Mouse (Mus musculus) cerebellum, adult 11 months (tissue): ENCODE results near the gene Vps53.
"Not testable (repeated sequence)": the region's sequence is repeated elsewhere in the genome, so short reads cannot be mapped to it uniquely, and the experiment has no call there.

Experiments
- DNase-seq: peaks from one replicate; pipeline ENCODE4 v3.0.0; 2022

The Vps53 gene

DNA sequence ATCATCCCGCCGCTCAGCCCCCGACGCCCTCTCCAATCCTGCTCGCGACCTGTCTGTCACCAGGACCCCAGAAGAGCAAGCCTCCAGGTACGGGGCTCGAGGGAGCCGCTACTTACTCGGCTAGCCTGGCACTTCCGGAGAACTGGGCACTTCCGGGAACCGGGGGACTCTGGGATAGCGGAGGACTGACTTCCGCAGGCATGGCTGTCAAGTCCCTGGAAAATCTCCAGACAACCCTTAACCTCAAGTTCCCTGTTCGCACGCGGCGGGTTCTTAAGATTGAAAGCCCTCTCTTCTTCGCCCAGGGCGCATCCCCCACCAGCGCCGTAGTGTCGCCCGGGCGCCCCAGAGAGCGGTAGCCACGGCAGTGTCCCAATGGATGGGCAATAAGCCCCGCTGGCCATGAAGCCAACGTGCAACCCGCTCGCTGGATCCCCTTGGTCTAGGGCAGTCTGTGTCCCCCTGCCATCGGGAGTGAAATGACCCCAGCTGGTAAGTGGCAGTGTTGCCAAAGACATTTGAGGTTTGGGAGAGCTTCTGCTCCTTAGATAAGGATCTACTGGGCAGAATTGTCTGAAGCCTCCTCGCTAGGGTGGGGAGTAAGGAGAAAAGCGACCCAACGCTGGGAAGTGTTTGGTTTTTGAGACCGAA lies at the start of gene Vps53, which contains the start of gene Fam57a:
Gene Vps53, minus strand, starts transcription at position 153 of the 651 bp plus-strand sequence.
Gene Fam57a, plus strand, starts transcription at position 177 of the 651 bp plus-strand sequence.
- peak; percentile 86 for DNase-seq

DNA sequence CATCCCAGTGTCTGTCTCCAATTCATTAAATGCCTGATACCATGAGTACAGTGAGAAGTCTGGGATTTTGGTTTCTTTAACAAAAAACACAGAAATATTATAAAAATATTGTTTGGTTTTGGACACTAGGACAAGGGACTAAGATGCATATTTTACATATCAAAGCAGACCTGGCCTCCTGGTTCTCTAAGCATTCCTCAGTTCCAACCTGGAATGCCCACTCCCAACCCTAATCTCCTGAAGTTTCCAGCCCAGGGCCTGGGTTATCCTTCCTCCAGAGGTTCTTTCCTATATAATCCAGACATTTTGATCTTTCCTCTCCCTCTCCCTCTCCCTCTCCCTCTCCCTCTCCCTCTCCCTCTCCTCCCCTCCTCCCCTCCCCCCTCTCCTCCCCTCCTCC lies 45.6 kb upstream of the Vps53 start:
- DNase-seq = no peak

DNA sequence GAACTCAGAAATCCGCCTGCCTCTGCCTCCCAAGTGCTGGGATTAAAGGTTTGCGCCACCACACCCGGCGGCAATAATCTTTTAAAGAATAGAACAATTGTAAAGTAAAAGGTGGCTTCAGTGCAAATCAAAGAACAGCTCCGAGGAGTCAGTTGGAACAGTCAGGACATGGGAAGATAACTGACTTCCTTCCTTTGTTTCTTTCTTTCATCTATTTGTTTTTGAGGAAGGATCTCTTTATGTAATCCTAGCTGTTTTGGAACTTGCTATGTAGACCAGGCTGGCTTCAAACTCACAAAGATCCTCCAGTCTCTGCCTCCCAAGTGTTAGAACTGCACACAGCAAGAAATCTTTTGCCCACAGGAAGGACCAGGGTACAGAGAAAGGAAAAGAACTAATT lies 45.2 kb upstream of the Vps53 start:
- DNase-seq = no peak

DNA sequence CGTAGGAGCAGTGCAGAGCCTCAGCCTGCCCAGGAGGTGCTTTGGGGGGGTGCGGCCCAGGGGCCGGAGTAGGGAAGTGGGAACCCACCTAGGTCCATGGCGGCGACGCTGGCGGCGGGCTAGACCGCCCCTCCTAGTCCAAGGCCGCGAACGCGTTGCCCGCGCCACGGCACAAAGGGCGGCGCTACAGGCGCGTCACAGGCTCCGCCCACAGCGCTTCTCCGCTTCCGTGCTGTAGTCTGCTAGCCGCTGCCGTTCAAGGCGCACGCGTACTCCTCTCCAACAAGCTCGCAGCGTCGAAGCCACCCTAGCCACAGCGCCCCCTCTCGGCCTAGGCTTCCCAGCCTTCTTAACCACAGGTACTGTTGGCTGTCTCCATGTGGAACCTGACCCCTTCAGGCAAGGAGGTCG lies 37.9 kb upstream of the Vps53 start, which contains the start of the genes Dbil5 and Gemin4:
Gene Dbil5, plus strand, starts transcription at position 219 of the 411 bp plus-strand sequence.
Gene Gemin4, minus strand, starts transcription at position 275 of the 411 bp plus-strand sequence.
- peak; percentile 96 for DNase-seq

DNA sequence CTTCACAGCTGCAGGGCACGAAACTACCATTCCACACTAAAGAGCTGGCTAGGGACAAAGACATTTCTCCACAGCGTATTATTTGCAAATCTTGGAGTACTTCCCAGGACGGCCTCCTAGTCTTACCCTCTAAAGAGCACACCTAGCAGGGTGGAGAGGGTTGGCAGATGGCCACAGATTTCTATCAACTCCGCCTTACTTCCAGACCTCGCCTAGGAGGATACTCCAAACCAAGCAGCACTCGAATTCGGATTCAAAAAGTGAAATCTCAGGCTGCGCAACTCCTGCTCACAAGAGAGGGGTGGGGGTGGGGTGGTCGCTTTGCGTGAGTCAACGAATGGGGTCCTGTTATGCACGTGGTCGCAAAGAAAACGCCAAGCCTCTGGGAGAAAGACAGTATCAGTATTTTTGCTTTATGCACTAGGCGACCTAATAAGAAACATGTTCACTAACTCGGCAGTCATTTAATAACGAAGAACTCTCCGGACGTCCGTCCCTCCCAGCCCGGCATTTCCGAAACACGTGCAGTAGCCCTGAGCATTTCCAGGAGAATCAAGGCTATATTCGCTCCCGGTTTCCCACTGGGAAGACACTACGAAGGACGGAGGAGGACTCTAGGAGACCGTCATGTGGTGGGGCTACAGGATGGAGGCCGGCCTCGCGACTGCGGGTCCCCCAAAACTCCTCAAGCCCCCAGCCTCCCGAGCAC lies 37.4 kb upstream of the Vps53 start:
- DNase-seq = no peak

DNA sequence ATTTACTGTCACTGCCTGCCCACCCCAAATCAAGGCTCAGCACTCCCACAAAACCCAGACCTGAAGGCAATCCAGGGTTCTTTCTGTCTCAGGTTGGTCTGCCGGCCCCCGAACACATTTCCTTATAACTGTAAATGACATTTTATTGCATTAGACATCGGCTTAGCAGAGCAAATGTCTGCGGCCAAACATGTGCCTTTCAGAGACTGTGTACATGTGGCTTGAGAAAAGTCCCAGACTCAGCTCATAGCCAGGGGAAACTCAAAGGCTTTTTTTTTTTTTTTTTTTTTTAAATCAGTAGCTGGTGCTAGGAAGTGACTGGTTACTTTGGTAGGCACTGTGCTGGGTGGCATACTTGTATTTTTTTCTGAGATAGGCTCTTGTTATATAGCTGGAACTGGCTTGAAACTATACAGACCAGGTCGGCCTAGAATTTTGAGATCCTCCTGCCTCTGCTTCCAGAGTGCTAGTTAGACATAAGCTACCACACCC lies 36.6 kb upstream of the Vps53 start:
- no peak for DNase-seq

DNA sequence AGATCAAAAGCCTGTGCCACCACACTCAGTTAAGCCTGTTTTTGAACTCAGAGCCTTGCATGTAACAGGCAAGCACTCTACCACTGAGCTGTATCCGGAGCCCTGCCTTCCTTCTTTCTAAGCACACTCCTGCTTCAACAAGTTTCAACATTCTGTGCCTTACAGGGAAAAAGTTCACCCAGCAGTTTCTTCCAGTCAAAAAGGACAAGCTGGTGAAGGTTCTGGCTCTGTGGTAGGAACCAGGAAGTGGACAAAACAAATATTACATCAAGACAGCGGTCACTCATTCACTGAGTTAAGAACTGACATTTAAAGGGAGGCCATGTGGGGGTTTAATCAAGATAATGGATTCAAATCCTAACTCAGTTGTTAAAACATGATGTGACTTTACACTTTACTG lies 35.6 kb upstream of the Vps53 start:
- no peak for DNase-seq

DNA sequence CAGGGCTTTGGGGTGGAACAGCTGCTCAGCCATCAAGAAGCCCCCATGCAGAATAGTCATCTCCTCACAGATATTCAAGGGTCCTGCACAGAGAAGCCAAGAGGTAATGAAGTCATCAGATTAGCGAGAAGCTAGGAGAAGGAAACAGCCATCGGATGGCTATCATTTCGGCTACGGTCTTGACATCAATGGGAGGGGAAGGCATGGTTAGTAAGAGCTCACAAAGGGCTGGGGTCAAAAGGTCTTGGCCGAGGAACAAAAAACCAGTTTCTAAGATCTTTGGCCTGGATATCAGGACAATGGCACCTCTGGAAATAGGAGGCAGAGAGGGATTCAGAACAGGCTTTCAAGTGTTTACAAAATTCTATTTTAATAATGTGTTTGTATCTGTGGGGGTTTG lies 34.4 kb upstream of the Vps53 start:
- no peak for DNase-seq

DNA sequence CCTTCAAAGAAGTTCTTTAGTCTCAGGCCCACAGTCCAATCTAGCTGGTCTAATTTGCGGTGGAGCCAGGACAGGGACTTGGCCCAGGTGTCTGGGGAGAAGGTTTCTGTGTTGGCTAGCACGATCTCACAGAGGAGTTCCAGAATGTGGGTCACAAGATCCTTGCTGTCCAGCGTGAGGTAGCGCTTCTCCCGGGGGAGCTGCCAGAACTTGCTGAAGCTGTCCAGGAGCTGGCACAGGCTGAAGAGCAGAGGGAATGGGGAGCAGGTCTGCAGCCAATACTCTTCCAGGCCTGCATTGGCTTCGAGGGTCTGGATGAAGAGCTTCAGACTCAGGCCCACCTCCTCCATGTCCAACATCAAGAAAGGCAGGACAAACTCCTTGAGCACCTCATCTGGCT lies 32.1 kb upstream of the Vps53 start:
- not testable (repeated sequence) for DNase-seq

DNA sequence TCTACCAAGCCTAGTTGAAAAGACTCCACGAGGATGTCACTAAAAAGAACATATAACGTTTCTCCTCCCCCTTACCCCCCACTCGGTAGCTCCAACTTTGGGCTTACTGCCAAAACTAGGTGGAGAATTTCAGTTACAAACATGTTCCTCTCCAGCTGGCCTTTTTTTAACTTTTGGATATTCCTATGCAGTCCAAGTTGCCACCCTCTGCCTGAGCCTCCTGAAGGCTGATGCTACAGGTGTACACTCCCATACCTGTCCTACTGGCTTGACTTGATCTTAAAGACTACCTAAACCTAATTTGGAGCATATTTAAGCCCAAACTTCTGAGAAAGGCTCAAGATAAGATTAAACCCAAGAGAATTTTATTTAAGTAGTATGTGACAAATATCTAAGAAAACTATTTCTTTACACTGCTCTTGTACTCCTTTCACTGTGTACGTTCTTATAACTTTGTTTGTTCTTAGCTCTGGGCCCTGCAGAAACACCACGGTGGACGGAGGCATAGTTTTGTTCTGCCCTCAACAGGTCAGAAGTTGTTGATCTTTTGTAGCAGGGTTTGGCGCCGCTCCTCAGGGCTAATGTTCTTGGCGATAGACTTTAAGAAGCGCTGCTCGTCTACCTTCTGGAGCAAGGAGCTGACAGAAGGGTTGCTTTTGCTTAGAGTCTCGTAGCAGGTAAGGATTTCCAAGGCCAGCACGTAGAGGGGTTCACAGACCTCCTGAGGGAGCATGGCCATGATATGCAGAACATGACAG lies 31.0 kb upstream of the Vps53 start:
- DNase-seq = no peak

DNA sequence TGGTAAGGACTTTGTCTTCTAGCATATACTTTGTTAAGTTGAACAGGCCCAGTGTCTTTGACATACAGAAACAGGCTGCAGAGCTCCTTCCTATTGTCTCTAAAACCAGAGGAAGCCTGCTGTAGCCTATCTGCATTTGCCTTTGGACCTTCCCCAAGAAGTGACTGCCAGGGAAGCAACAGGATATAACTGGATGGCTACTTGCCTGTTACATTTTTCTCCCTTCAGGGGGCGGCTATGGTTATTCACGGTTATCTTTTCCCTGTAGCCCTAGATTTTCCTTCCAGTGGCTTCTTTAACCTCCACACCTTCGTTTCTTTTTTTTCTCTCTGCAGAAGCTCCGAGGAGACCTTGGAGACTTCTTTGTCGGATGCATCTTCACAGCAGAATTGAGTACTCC lies 27.3 kb upstream of the Vps53 start:
- no peak for DNase-seq

DNA sequence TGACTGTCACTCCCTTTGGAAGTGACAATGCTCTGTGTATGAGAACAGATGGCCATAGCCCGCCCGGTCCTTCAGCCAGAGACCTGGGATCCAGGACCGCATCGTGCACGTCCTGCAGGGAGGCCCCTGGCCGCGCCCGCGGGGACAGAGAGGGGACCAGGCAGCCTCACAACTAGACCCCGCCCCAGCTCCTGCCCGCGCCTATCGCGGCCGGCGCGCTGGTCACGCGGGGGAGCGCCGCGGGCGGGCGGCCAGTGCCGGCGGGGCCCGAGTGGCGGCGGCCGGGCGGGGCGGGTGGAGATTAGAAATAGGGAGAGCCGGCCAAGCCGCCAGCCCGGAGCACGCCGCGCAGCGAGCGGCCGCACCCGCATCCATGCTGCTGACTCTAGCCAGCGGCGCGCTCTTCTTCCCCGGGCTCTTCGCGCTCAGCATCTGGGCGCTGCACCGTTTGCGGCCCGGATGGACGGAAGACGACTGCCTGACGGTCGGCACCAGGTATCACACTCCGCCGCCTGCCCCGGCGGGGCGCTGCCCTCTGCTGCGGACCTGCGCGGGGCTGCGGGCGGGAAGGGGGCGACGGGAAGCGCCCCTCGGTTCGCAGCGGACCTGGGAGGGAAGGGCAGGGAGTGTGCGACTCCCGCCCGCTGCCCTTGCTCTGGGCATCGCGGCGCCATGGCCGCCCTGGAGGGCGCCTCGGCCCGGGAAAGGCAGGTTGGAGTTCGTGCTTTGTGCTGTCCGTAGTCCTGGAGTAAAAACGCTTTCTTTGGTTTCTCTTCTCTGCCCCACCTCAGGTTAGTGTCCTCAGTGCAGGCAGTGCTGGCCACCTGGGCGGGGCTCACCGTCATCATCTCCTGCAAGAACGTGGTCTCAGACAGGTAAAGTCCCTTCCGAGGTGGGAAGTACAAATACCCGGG lies 22.6 kb upstream of the Vps53 start:
- DNase-seq = peak; percentile 90

DNA sequence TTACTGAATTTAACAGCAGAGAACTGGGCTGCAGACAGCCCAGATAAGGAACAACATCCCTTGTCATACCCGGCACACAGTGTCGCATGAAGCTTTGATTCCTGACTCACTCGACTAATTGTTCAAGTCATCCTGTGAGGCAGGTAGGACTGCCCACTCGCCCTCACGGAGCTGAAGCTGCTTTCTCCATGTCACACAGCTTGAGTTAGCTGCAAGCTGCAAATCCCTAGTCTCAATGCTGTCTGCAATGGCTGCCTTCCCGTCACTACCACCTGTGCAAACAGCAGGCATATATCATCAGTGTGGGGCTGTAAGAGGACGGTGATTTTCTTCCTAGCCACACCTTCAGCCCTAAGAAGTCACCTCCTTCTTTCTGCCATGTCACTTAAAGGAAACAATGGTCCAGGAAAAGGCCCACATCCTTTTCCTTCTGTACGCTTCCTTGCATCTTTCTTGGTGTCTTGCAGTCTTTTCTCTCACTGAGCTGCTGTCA lies 17.6 kb upstream of the Vps53 start:
- DNase-seq = no peak

DNA sequence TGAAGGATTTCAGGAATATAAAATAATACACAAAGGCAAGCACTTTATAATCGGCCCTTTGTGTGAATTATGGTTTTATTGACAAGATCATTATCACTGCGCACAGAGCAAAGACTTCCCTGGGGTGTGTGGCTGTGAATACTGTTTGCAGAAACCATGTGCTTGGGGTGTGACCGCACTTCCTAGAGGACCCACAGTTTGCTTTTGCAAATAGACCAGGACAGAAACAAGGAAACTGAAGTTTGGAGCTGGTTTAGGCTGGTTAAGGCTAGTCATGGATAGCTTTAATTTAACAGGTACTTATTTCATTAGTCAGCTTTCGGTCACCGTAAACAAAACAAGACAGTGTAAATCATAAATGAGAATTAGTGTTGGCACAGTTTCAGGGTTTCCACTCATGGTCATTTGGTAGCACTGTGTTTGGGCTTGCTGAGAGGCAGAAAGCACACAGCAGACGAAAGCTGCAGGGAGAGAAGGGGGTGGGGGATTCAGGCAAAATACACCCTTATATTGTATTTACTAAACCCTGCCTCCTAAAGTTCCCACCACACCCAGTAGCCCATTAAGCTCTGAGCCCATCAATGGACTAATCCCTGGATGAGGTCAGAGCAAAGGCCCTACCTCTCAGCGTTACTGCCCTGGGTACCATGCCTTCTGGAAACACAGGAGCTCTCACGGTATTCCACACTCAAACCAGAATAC lies 17.0 kb upstream of the Vps53 start:
- DNase-seq = no peak

DNA sequence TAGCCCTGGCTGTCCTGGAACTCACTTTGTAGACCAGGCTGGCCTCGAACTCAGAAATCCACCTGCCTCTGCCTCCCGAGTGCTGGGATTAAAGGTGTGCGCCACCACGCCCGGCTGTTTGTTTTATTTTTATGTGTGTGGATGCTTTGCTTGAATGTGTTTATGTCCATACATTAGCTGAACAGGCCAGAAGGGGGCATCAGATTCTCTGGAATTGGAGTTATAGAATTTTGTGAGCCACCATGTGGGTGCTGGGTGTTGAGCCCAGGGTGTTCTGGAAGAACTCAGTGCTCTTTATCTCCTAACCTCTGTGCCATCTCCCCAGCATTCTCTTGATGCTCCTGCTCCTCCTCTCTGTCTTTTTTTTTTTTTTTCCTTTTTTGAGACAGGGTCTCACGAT lies 7.5 kb upstream of the Vps53 start:
- no peak for DNase-seq

DNA sequence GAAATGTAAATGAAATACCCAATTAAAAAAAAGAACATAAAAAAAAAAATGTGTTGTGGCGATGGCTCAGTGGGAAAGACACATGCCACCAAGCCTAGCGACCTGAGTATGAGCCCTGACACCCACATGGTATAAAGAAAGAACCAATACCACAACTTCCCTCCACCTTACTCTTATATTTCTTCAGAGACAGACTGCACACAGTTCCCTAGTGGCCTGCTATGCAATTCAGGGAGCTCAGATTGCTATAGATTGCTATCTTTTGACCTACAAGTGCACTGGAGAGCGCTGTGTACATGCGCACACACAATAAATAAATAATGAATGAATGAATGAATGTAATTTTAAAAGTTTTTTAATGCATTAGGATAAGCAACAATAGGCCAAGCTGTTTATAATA lies 4.3 kb upstream of the Vps53 start:
- no peak for DNase-seq

DNA sequence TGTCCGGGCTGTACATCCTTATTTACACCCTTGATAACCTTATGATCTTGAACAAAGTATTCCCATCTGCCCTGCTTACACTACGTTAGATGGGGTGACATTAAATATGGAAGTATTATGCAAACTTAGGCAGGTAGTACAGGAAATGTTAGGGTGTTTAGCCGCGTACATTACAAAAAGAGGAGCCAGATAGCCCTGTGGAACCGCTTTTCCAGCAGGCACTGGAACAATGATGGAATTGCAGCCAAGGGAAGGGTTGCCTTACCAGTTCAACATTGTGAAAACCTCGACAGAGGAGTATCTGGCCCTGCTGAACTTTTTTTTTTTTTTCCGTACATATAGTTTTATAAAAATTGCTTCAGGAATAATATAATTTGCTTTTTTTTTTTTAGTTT lies 696 bp upstream of the Vps53 start:
- no peak for DNase-seq

DNA sequence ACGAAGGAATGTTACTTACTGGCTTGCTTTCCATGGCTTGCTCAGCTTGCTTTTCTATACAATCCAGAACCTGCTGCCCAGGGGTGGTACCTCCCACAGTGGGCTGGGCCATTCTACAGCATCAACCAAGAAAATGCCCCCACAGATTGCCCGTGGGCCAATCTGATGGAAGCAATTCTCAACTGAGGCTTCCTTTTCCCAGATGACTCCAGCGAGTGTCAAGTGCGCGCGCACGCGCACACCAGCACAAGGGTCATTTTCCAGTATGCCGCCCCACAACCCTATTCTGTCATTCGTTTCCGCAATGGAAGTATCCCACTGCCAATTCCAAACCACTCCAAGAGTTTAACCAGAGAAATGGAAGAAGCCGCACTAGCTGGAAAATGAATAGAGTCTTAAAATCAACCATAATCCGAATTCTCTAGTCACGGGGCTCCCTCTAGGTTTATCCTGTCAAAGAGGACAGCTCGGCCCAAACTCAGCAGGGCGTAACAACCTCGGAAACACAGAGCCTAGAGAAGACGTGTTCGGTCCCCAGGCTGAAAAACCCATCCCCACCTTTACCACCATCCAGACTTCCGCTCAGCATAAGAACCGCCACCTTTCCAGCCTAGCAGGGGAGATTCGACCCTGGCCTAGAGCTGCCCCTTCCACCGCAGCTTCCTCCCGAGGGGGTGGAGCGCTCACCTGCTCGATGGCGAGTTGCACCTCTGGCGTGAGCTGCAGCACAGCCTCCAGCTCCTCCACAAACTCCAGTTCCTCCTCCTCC lies 537 bp downstream of the Vps53 start:
- peak; percentile 22 for DNase-seq

DNA sequence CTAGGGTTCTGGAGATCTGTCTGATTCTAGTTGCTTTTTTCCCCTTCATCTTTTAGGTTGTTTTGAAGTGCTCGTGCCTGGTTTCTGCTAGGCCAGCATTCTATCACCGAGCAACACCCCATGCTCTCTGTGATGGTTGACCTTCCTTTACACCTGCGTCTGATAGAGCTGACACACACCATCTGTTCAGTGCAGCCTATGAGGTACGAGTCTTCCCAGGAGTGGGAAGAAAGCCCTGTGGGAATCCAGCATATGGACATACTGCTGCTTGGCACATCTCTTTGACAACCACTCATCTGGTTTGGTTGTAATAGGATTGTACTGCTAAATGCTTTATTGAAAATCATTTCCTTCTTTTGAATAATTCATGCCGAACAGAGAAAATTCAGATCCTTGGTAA lies 9.2 kb downstream of the Vps53 start:
- peak; percentile 43 for DNase-seq

DNA sequence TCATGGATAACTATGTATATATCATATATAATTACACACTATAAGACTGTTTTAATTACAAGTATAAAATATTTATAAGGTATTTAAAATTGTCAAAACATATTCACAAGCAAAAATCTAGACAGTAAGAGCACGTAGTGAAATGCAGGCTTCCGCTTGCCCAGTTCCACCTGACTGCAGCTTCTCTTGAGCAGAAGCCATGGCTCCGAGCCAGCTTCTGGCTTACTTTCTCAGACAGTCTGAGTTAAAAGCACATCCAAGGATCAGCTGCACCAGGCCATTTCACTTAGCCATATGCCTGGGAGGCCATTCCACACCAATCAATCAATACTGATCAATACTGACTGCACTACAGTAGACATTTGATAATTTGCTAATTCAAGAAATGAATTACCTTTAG lies 10.5 kb downstream of the Vps53 start:
- peak; percentile 31 for DNase-seq
